15 mouse cellular contexts compared by ENCODE assay signal in the genomic region with DNA sequence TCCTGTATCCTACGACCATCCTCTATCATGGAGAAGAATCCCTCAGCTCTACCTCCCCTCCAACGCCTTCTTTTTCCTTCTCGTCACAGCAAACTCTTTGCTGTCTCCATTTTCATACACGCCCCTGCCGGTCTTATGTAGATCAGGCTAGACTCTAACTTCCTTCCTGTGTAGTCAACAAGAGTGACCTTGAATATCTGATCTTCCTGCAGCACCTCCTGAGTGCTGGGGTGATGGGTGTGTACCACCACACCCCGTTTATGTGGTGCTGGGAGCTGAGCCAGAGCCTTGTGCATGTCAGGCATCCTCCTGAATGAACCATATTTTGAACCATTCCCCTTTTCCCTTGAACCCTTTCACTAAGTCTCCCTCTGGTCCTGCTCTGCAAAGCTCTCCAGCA.
"Had no signal": no experiment of that assay in that cellular context is flagged by ENCODE, and none has a peak within 500 bp of the region (broad histone marks: within the 10 kb centered on the region; RNA-seq: fewer than 3 reads in every experiment).

No protein-coding gene starts in this region.

- H3K36me3 ChIP-seq: midbrain, embryonic 12.5 days; midbrain, embryonic 15.5 days; neural tube, embryonic 12.5 days had no signal

- H3K9ac ChIP-seq: liver, embryonic 14.5 days; lung, embryonic 14.5 days; midbrain, embryonic 12.5 days; midbrain, embryonic 15.5 days; neural tube, embryonic 12.5 days had no signal

- H3K4me3 ChIP-seq: megakaryocyte, embryonic 14.5 days; midbrain, embryonic 12.5 days; midbrain, embryonic 15.5 days; neural tube, embryonic 12.5 days had no signal

- H3K9me3 ChIP-seq: megakaryocyte, embryonic 14.5 days; midbrain, embryonic 12.5 days; midbrain, embryonic 15.5 days; neural tube, embryonic 12.5 days had no signal

- H3K4me2 ChIP-seq: lung, embryonic 14.5 days; midbrain, embryonic 12.5 days; midbrain, embryonic 15.5 days; neural tube, embryonic 12.5 days had no signal

- H3K27me3 ChIP-seq: megakaryocyte, embryonic 14.5 days; midbrain, embryonic 12.5 days; midbrain, embryonic 15.5 days; neural tube, embryonic 12.5 days had no signal

- H3K27ac ChIP-seq: liver, embryonic 14.5 days; macrophage; midbrain, embryonic 12.5 days; midbrain, embryonic 15.5 days; neural tube, embryonic 12.5 days had no signal

- H3K4me1 ChIP-seq: neural tube, embryonic 12.5 days had no signal

- ATAC-seq: midbrain, embryonic 15.5 days had no signal

- DNase-seq: lung, adult 18-20 months; lung, embryonic 14.5 days; lung, postnatal 10 days; right cerebral cortex, postnatal 14 days; right cerebral cortex, postnatal 4 days; spleen, adult 18-20 months; thymus, adult 18-20 months; thymus, postnatal 25 days; thymus, postnatal 4 days had no signal
